ENCODE assay signal across 12 mouse cellular contexts in the genomic region with DNA sequence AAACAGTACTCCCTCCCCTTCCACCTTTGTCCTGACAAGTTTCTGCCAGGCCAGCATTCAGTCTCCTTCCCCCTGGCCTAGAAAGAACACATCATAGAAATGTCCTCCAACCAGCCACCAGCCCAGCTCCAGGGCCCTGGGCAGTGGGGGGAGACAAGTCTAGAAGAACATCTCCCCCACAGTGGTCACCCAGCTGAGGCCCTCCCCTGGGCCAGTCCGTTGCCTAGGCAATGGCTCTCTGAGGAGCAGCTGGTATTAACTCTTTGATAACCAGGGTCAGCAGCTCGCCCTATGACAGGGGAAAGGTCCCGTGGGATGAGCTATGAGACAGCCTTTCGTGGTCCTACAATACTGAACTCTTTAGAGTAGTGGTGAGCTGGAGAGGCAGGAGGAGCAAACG. TPM values are rescaled to one million over a fixed set of nuclear protein-coding genes. Genes with fewer than 3 reads are reported as not detected.
DNase-seq lines count a peak whose midpoint lies in the region; ATAC-seq and TF ChIP-seq lines count a peak whose summit lies in the region.
"Had no signal": no experiment of that assay in that cellular context is flagged by ENCODE, and none has a peak within 500 bp of the region (broad histone marks: within the 10 kb centered on the region; RNA-seq: fewer than 3 reads in every experiment).

No protein-coding gene starts in this region.

- peak; percentile 52 for DNase-seq in hindbrain, embryonic 11.5 days (ENCODE audit: low spot score)
- DNase-seq in Patski (ENCODE audit: low read depth, low spot score): no peak
- no peak for DNase-seq in liver, embryonic 13.5 days
- no peak for DNase-seq in spleen, postnatal 36 days (ENCODE audit: low spot score in 2 of 2)
- DNase-seq in cerebellum, adult 2 months: no peak
- DNase-seq: cerebellum, postnatal 36 days had no signal

- H3K36me3 ChIP-seq in hindbrain, embryonic 11.5 days (ENCODE audit: control insufficient read depth, insufficient read depth, low read length): no peaks in the 10 kb centered on the region
- H3K36me3 ChIP-seq in hindbrain, embryonic 16.5 days (ENCODE audit: control insufficient read depth, insufficient read depth, low read length): no peaks in the 10 kb centered on the region
- 0 out of 2 replicates have a peak, but pooled peaks cover 6% of the 10 kb centered on the region for H3K36me3 ChIP-seq in intestine, embryonic 16.5 days (ENCODE audit: control insufficient read depth, insufficient read depth, low read length)
- H3K36me3 ChIP-seq in liver, embryonic 13.5 days: no peaks in the 10 kb centered on the region
- H3K36me3 ChIP-seq: hindbrain, embryonic 15.5 days had no signal

- no peaks in the 10 kb centered on the region for H3K9me3 ChIP-seq in hindbrain, embryonic 11.5 days (ENCODE audit: control insufficient read depth, low read length)
- H3K9me3 ChIP-seq in hindbrain, embryonic 16.5 days (ENCODE audit: control insufficient read depth, low read length): no peaks in the 10 kb centered on the region
- H3K9me3 ChIP-seq in intestine, embryonic 16.5 days (ENCODE audit: control insufficient read depth, low read length): no peaks in the 10 kb centered on the region
- no peaks in the 10 kb centered on the region for H3K9me3 ChIP-seq in liver, embryonic 13.5 days (replicated peaks)
- H3K9me3 ChIP-seq: hindbrain, embryonic 15.5 days had no signal

- TF ChIP-seq POLR2A in cerebellum, adult 2 months (IDR thresholded peaks at IDR 0.05; ENCODE audit: borderline replicate concordance, insufficient read depth, low read length): no peak

- H3K27me3 ChIP-seq in hindbrain, embryonic 11.5 days (ENCODE audit: control insufficient read depth, insufficient read depth, low read length): no peaks in the 10 kb centered on the region
- H3K27me3 ChIP-seq in hindbrain, embryonic 16.5 days (replicated peaks; ENCODE audit: control insufficient read depth, insufficient read depth, low read length): no peaks in the 10 kb centered on the region
- H3K27me3 ChIP-seq in Patski: no peaks in the 10 kb centered on the region
- no peaks in the 10 kb centered on the region for H3K27me3 ChIP-seq in intestine, embryonic 16.5 days (replicated peaks; ENCODE audit: control insufficient read depth, insufficient read depth, low read length)
- H3K27me3 ChIP-seq in liver, embryonic 13.5 days: no peaks in the 10 kb centered on the region
- no peaks in the 10 kb centered on the region for H3K27me3 ChIP-seq in cerebellum, adult 2 months (ENCODE audit: control insufficient read depth, insufficient read depth, low read length)
- H3K27me3 ChIP-seq: hindbrain, embryonic 15.5 days had no signal

- TF ChIP-seq CTCF in Patski (IDR thresholded peaks at IDR 0.05): no peak
- no peak for TF ChIP-seq CTCF in cerebellum, adult 2 months (IDR thresholded peaks at IDR 0.05; ENCODE audit: borderline replicate concordance, insufficient read depth, low read depth, low read length)

- 12% methylated on average over 5 of the region's 5 CpGs for WGBS in hindbrain, embryonic 11.5 days
- WGBS in hindbrain, embryonic 16.5 days: 20% methylated on average over 5 of the region's 5 CpGs
- WGBS in intestine, embryonic 16.5 days: 25% methylated on average over 5 of the region's 5 CpGs
- 39% methylated on average over 5 of the region's 5 CpGs for WGBS in liver, embryonic 13.5 days (ENCODE audit: insufficient replicate concordance)
- 70% methylated on average over 5 of the region's 5 CpGs for WGBS in cerebellum, adult 2 months

- POLR2A ChIA-PET in Patski (lab: Charles Lee): interaction anchor here (1.2 kb wide), 1 partner anchor 122 kb away, joined by 3 read pairs; no protein-coding TSS in a partner anchor

- no peak overlapping the region for H3K4me3 ChIP-seq in hindbrain, embryonic 11.5 days (ENCODE audit: low read depth, low read length)
- H3K4me3 ChIP-seq in hindbrain, embryonic 16.5 days (ENCODE audit: low read length): no peak overlapping the region
- no peak overlapping the region for H3K4me3 ChIP-seq in intestine, embryonic 16.5 days (ENCODE audit: low read length)
- no peak overlapping the region for H3K4me3 ChIP-seq in liver, embryonic 13.5 days (replicated peaks)
- H3K4me3 ChIP-seq in cerebellum, adult 2 months (replicated peaks; ENCODE audit: insufficient read depth, low read depth, low read length): no peak overlapping the region
- H3K4me3 ChIP-seq: hindbrain, embryonic 15.5 days; megakaryocyte, embryonic 14.5 days had no signal

- H3K9ac ChIP-seq in hindbrain, embryonic 11.5 days (ENCODE audit: low read depth, low read length): no peak overlapping the region
- no peak overlapping the region for H3K9ac ChIP-seq in hindbrain, embryonic 16.5 days (ENCODE audit: low read depth, low read length)
- H3K9ac ChIP-seq in intestine, embryonic 16.5 days (ENCODE audit: low read depth, low read length): peak overlapping the region; percentile 51
- no peak overlapping the region for H3K9ac ChIP-seq in liver, embryonic 13.5 days
- H3K9ac ChIP-seq: hindbrain, embryonic 15.5 days had no signal

- no peak overlapping the region for H3K4me2 ChIP-seq in hindbrain, embryonic 11.5 days (replicated peaks; ENCODE audit: low read depth, low read length)
- H3K4me2 ChIP-seq in hindbrain, embryonic 16.5 days (ENCODE audit: low read length): no peak overlapping the region
- H3K4me2 ChIP-seq in intestine, embryonic 16.5 days (ENCODE audit: low read depth, low read length): peak overlapping the region; percentile 6; the same call in 1 of the 2 replicates
- H3K4me2 ChIP-seq in liver, embryonic 13.5 days: no peak overlapping the region
- H3K4me2 ChIP-seq: hindbrain, embryonic 15.5 days had no signal

- ATAC-seq in hindbrain, embryonic 11.5 days (ENCODE audit: low FRiP score): 0 out of 2 replicates have a peak, but pooled peaks have one; percentile 60
- ATAC-seq in hindbrain, embryonic 16.5 days: no peak
- peak; percentile 29 for ATAC-seq in Patski
- ATAC-seq in intestine, embryonic 16.5 days: peak; percentile 58
- peak; percentile 57 for ATAC-seq in liver, embryonic 13.5 days (ENCODE audit: low read depth)
- ATAC-seq in monocyte, adult 5-6 weeks (replicated peaks; ENCODE audit: insufficient number of reproducible peaks, low FRiP score, low TSS enrichment, poor library complexity, severe bottlenecking): no peak
- ATAC-seq: forebrain, embryonic 14.5 days had no signal

- H3K27ac ChIP-seq in hindbrain, embryonic 11.5 days (ENCODE audit: low read depth, low read length): no peak overlapping the region; the same call in 1 of the 2 replicates
- H3K27ac ChIP-seq in hindbrain, embryonic 16.5 days (ENCODE audit: low read depth, low read length): no peak overlapping the region
- peak overlapping the region; percentile 85 for H3K27ac ChIP-seq in intestine, embryonic 16.5 days (ENCODE audit: low read length)
- peak overlapping the region; percentile 51 for H3K27ac ChIP-seq in liver, embryonic 13.5 days
- no peak overlapping the region for H3K27ac ChIP-seq in cerebellum, adult 2 months (ENCODE audit: insufficient read depth, low read length)
- H3K27ac ChIP-seq: hindbrain, embryonic 15.5 days had no signal

- CTCF ChIA-PET in Patski (lab: Charles Lee): interaction anchor here (1.0 to 2.1 kb wide), 8 partner anchors 8 to 122 kb away, joined by 3 to 8 read pairs (median 5); no protein-coding TSS in a partner anchor

- in situ Hi-C loops in Patski (cut with MboI; ENCODE audit: low pct_unique_long_range_greater_than_20kb): loop anchor here (5.0 to 25.0 kb wide), 2 partner anchors 122 to 508 kb away; partner anchors contain the start of gene Timm22

- 0 out of 2 replicates have a peak, but pooled peaks cover 3% of the 10 kb centered on the region for H3K4me1 ChIP-seq in hindbrain, embryonic 11.5 days (replicated peaks; ENCODE audit: control insufficient read depth, insufficient read depth, low read length)
- H3K4me1 ChIP-seq in hindbrain, embryonic 16.5 days (ENCODE audit: control insufficient read depth, insufficient read depth, low read depth, low read length): peaks cover 10% of the 10 kb centered on the region
- peaks cover 23% of the 10 kb centered on the region for H3K4me1 ChIP-seq in intestine, embryonic 16.5 days (ENCODE audit: control insufficient read depth, insufficient read depth, low read length)
- peaks cover 16% of the 10 kb centered on the region for H3K4me1 ChIP-seq in liver, embryonic 13.5 days (replicated peaks)
- peaks cover 18% of the 10 kb centered on the region for H3K4me1 ChIP-seq in cerebellum, adult 2 months (ENCODE audit: control insufficient read depth, insufficient read depth, low read length)

RNA-seq across cellular contexts. Expression of gene Rph3al, which starts 33.7 kb away (rescaled TPM):
- polyA plus RNA-seq in hindbrain, embryonic 11.5 days (2014; fragmentation: Nextera tagmentation; extraction: Ambion mirVana): 1.5 and 2.2 TPM in 2 replicates
- 3.1 and 3.4 TPM in 2 replicates for polyA plus RNA-seq in hindbrain, embryonic 16.5 days (2015; fragmentation: Nextera tagmentation; extraction: Ambion mirVana)
- polyA plus RNA-seq in Patski (2021): 14.4 TPM
- 20.1 and 21.1 TPM in 2 replicates for polyA plus RNA-seq in intestine, embryonic 16.5 days (2015; fragmentation: Nextera tagmentation; extraction: Ambion mirVana)
- polyA plus RNA-seq in liver, embryonic 13.5 days (2015; fragmentation: Nextera tagmentation; extraction: Ambion mirVana): 0.31 and 0.43 TPM in 2 replicates
- polyA plus RNA-seq in cerebellum, adult 2 months (2012; rRNA removed): 3.6 and 4.7 TPM in 2 replicates
- total RNA-seq in monocyte, adult 5-6 weeks (2017): 2.3 to 4.9 TPM (median 4.6 TPM) in 3 replicates

Comparison
In these comparisons a context has a peak if more than half of its experiments do, and no peak if none do; other contexts are left out.
1. ATAC-seq: peak in hindbrain, embryonic 11.5 days (single experiment), Patski (single experiment), intestine, embryonic 16.5 days (single experiment) and liver, embryonic 13.5 days (single experiment); none in hindbrain, embryonic 16.5 days (single experiment) and monocyte, adult 5-6 weeks (single experiment).
2. H3K27ac ChIP-seq: peak in intestine, embryonic 16.5 days (single experiment) and liver, embryonic 13.5 days (single experiment); none in hindbrain, embryonic 11.5 days (single experiment), hindbrain, embryonic 16.5 days (single experiment) and cerebellum, adult 2 months (single experiment).